22 mouse cellular contexts compared by ENCODE assay signal in the genomic region with DNA sequence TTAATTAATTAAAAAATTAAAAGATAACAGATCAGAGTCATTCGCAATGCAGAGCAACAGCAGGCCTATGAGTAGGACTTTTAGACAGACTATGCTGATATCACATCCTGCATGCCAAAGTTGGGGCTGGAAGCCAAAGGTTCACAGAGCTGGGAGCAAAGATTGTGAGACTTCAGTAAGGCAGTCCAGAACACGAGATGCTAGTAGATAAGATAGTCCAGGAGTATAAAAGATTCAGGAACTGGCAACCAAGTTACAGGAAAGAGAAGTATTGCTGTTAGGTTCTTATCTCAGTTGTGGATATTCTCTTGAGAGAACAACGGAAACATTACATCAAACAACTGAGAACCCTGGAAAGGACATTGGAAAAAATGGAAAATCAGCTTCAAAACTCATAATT. TPM values are rescaled to one million over a fixed set of nuclear protein-coding genes. Genes with fewer than 3 reads are reported as not detected.
A peak's percentile ranks its signal among the peaks of the same experiment; 100 is the strongest.
DNase-seq lines count a peak whose midpoint lies in the region; ATAC-seq and TF ChIP-seq lines count a peak whose summit lies in the region.
"Had no signal": no experiment of that assay in that cellular context is flagged by ENCODE, and none has a peak within 500 bp of the region (broad histone marks: within the 10 kb centered on the region; RNA-seq: fewer than 3 reads in every experiment).

No protein-coding gene starts in this region.

- TF ChIP-seq POLR2A in MEL (IDR thresholded peaks at IDR 0.05; ENCODE audit: control insufficient read depth in 1 of 2, insufficient read depth in 1 of 2, low read depth in 1 of 2, low read length in 2 of 2, poor library complexity in 1 of 2), result no peak

- ATAC-seq in intestine, postnatal 0 days, result no peak
- ATAC-seq in intestine, embryonic 15.5 days, result no peak
- ATAC-seq in heart, postnatal 0 days (ENCODE audit: insufficient read depth, low read depth), result no peak
- no peak for ATAC-seq in forebrain, embryonic 15.5 days (replicated peaks)
- ATAC-seq: CD4-positive, CD25-positive, alpha-beta regulatory T cell, adult 4 months; intestine, embryonic 16.5 days; liver, postnatal 0 days; midbrain, embryonic 15.5 days had no signal

- H3K4me1 ChIP-seq in intestine, postnatal 0 days (replicated peaks; ENCODE audit: control insufficient read depth, insufficient read depth, low read length), result peaks cover under 1% of the 10 kb centered on the region; the same call in 1 of the 2 replicates
- H3K4me1 ChIP-seq in intestine, embryonic 15.5 days (replicated peaks), result peaks cover 4% of the 10 kb centered on the region
- peaks cover 3 to 28% of the 10 kb centered on the region in 2 experiments; a peak in 3 of 4 replicates for H3K4me1 ChIP-seq in MEL (ENCODE audit: control insufficient read depth in 1 of 2, insufficient read depth in 2 of 2, low read length in 2 of 2)
- peaks cover 1% of the 10 kb centered on the region for H3K4me1 ChIP-seq in heart, postnatal 0 days (ENCODE audit: control insufficient read depth, insufficient read depth)
- peaks cover 9% of the 10 kb centered on the region for H3K4me1 ChIP-seq in forebrain, embryonic 15.5 days

- peak; percentile 74 for DNase-seq in MEL (ENCODE audit: low read depth, low spot score)
- DNase-seq in heart, postnatal 0 days (ENCODE audit: low spot score), result peak; percentile 36
- peak; percentile 58 to 65 for DNase-seq in kidney, postnatal 25 days
- DNase-seq in spleen, postnatal 14 days (ENCODE audit: low spot score in 2 of 2), result no peak
- DNase-seq in gastrocnemius, adult 8-10 months (ENCODE audit: low spot score in 2 of 2), result no peak
- DNase-seq: cerebellum, postnatal 10 days; gastrocnemius, postnatal 25 days; layer of hippocampus, adult 9-11 months; liver, postnatal 0 days; retina, postnatal 1 day; thymus, adult 18-20 months had no signal

- H3K79me2 ChIP-seq in MEL (ENCODE audit: control insufficient read depth, insufficient read depth, low read length, poor library complexity), result peaks cover 2% of the 10 kb centered on the region; the same call in 1 of the 2 replicates

- no peak for TF ChIP-seq RAD21 in MEL (IDR thresholded peaks at IDR 0.05; ENCODE audit: low read depth, low read length)

- H3K36me3 ChIP-seq in intestine, postnatal 0 days (ENCODE audit: control insufficient read depth, insufficient read depth), result no peaks in the 10 kb centered on the region
- H3K36me3 ChIP-seq in intestine, embryonic 15.5 days, result no peaks in the 10 kb centered on the region
- H3K36me3 ChIP-seq in MEL (ENCODE audit: control insufficient read depth in 1 of 2, insufficient read depth in 2 of 2, low read length in 2 of 2), result peaks cover 0 to 21% of the 10 kb centered on the region in 2 experiments; a peak in 2 of 4 replicates
- H3K36me3 ChIP-seq in heart, postnatal 0 days (replicated peaks; ENCODE audit: control insufficient read depth, insufficient read depth, low read length), result no peaks in the 10 kb centered on the region
- no peaks in the 10 kb centered on the region for H3K36me3 ChIP-seq in forebrain, embryonic 15.5 days
- H3K36me3 ChIP-seq: embryonic facial prominence, embryonic 15.5 days; forebrain, embryonic 10.5 days; G1E; hindbrain, embryonic 13.5 days; midbrain, embryonic 15.5 days had no signal

- H3K4me3 ChIP-seq in intestine, postnatal 0 days (ENCODE audit: low read depth, low read length), result no peak overlapping the region
- no peak overlapping the region for H3K4me3 ChIP-seq in intestine, embryonic 15.5 days (replicated peaks)
- no peak overlapping the region for H3K4me3 ChIP-seq in MEL (ENCODE audit: control insufficient read depth in 1 of 2, insufficient read depth in 1 of 2, low read depth in 2 of 2, low read length in 2 of 2)
- H3K4me3 ChIP-seq in heart, postnatal 0 days (ENCODE audit: low read depth, low read length), result no peak overlapping the region
- H3K4me3 ChIP-seq in forebrain, embryonic 15.5 days, result no peak overlapping the region
- H3K4me3 ChIP-seq: embryonic facial prominence, embryonic 15.5 days; forebrain, embryonic 10.5 days; hindbrain, embryonic 13.5 days; megakaryocyte, embryonic 14.5 days; midbrain, embryonic 15.5 days had no signal

- H3K27me3 ChIP-seq in intestine, postnatal 0 days (replicated peaks; ENCODE audit: control insufficient read depth, insufficient read depth, low read length), result no peaks in the 10 kb centered on the region
- 0 out of 2 replicates have a peak, but pooled peaks cover 6% of the 10 kb centered on the region for H3K27me3 ChIP-seq in intestine, embryonic 15.5 days (replicated peaks)
- H3K27me3 ChIP-seq in MEL (ENCODE audit: control insufficient read depth in 1 of 2, insufficient read depth in 2 of 2, low read length in 2 of 2), result no peaks in the 10 kb centered on the region
- peaks cover 3% of the 10 kb centered on the region; the same call in 1 of the 2 replicates for H3K27me3 ChIP-seq in heart, postnatal 0 days (ENCODE audit: control insufficient read depth, insufficient read depth, low read length)
- peaks cover 12% of the 10 kb centered on the region for H3K27me3 ChIP-seq in forebrain, embryonic 15.5 days

- peak overlapping the region; percentile 46; the same call in 1 of the 2 replicates for H3K27ac ChIP-seq in intestine, postnatal 0 days (ENCODE audit: low read depth, low read length)
- no peak overlapping the region for H3K27ac ChIP-seq in intestine, embryonic 15.5 days
- H3K27ac ChIP-seq in MEL (ENCODE audit: control insufficient read depth, low read depth, low read length), result peak overlapping the region; percentile 75
- H3K27ac ChIP-seq in heart, postnatal 0 days (ENCODE audit: low read depth), result no peak overlapping the region
- H3K27ac ChIP-seq in forebrain, embryonic 15.5 days (replicated peaks), result no peak overlapping the region
- H3K27ac ChIP-seq: embryonic facial prominence, embryonic 15.5 days; forebrain, embryonic 10.5 days; hindbrain, embryonic 13.5 days; midbrain, embryonic 15.5 days had no signal

- no peaks in the 10 kb centered on the region for H3K9me3 ChIP-seq in intestine, postnatal 0 days (ENCODE audit: control insufficient read depth)
- H3K9me3 ChIP-seq in intestine, embryonic 15.5 days, result no peaks in the 10 kb centered on the region
- no peaks in the 10 kb centered on the region for H3K9me3 ChIP-seq in MEL (replicated peaks; ENCODE audit: insufficient read depth, low read length)
- no peaks in the 10 kb centered on the region for H3K9me3 ChIP-seq in heart, postnatal 0 days (replicated peaks; ENCODE audit: control insufficient read depth, low read length)
- H3K9me3 ChIP-seq in forebrain, embryonic 15.5 days, result no peaks in the 10 kb centered on the region
- H3K9me3 ChIP-seq: embryonic facial prominence, embryonic 15.5 days; forebrain, embryonic 10.5 days; hindbrain, embryonic 13.5 days; midbrain, embryonic 15.5 days had no signal

- no peak overlapping the region for H3K9ac ChIP-seq in intestine, postnatal 0 days (ENCODE audit: low read depth, low read length)
- H3K9ac ChIP-seq in intestine, embryonic 15.5 days, result no peak overlapping the region
- no peak overlapping the region for H3K9ac ChIP-seq in MEL (ENCODE audit: control insufficient read depth, low read depth, low read length, poor library complexity, severe bottlenecking)
- no peak overlapping the region for H3K9ac ChIP-seq in heart, postnatal 0 days (replicated peaks; ENCODE audit: low read depth, low read length)
- H3K9ac ChIP-seq in forebrain, embryonic 15.5 days (replicated peaks), result no peak overlapping the region
- H3K9ac ChIP-seq: embryonic facial prominence, embryonic 15.5 days; hindbrain, embryonic 13.5 days; liver, postnatal 0 days; midbrain, embryonic 15.5 days had no signal

- 51% methylated on average over 3 of the region's 3 CpGs for WGBS in intestine, postnatal 0 days
- 68% methylated on average over 3 of the region's 3 CpGs for WGBS in intestine, embryonic 15.5 days
- 39% methylated on average over 3 of the region's 3 CpGs for WGBS in heart, postnatal 0 days
- 69% methylated on average over 3 of the region's 3 CpGs for WGBS in forebrain, embryonic 15.5 days

- no peak for TF ChIP-seq CTCF in intestine, postnatal 0 days (IDR thresholded peaks at IDR 0.05; ENCODE audit: low read depth)
- TF ChIP-seq CTCF in MEL (IDR thresholded peaks at IDR 0.05 in 2 of 3, conservative IDR thresholded peaks at IDR 0.05 in 1 of 3; ENCODE audit: control insufficient read depth in 1 of 3, insufficient read depth in 1 of 3, low read depth in 2 of 3, low read length in 3 of 3, poor library complexity in 1 of 3, severe bottlenecking in 1 of 3), result no peak
- no peak for TF ChIP-seq CTCF in heart, postnatal 0 days (IDR thresholded peaks at IDR 0.05; ENCODE audit: low read depth)

- TF ChIP-seq EP300 in MEL (IDR thresholded peaks at IDR 0.05; ENCODE audit: low read depth in 1 of 2, low read length in 2 of 2), result peak; percentile 79 to 87
- TF ChIP-seq EP300 in heart, postnatal 0 days (IDR thresholded peaks at IDR 0.05; ENCODE audit: low read depth), result peak; percentile 71; the same call in 1 of the 2 replicates

- H3K4me2 ChIP-seq in intestine, postnatal 0 days (replicated peaks; ENCODE audit: low read depth), result no peak overlapping the region
- H3K4me2 ChIP-seq in intestine, embryonic 15.5 days (replicated peaks), result no peak overlapping the region
- H3K4me2 ChIP-seq in heart, postnatal 0 days (ENCODE audit: low read depth, low read length), result no peak overlapping the region
- H3K4me2 ChIP-seq in forebrain, embryonic 15.5 days (replicated peaks), result no peak overlapping the region
- H3K4me2 ChIP-seq: embryonic facial prominence, embryonic 15.5 days; hindbrain, embryonic 13.5 days; midbrain, embryonic 15.5 days had no signal

RNA-seq across cellular contexts. Expression of a gene that starts 4.5 kb away (rescaled TPM):
- polyA plus RNA-seq in intestine, postnatal 0 days (2015; fragmentation: Nextera tagmentation; extraction: Ambion mirVana), result 18.6 and 22.0 TPM in 2 replicates
- polyA plus RNA-seq in intestine, embryonic 15.5 days (2015; fragmentation: Nextera tagmentation; extraction: Ambion mirVana), result 22.6 and 24.8 TPM in 2 replicates
- total RNA-seq in MEL (2012; rRNA removed), result 8.6 and 11.1 TPM in 2 replicates
- polyA plus RNA-seq in MEL (2012; ENCODE audit: insufficient read depth in 1 of 2, insufficient read length in 2 of 2, low read depth in 1 of 2, low replicate concordance in 2 of 2, missing spikeins in 1 of 2), result 10 to 100 TPM in 1 of 2 experiments, not detected in 1; 18.1 TPM
- 8.1 and 15.5 TPM in 2 replicates for total RNA-seq in heart, postnatal 0 days (2014; rRNA removed; ENCODE audit: low replicate concordance)
- polyA plus RNA-seq in heart, postnatal 0 days (2015; fragmentation: Nextera tagmentation; extraction: Ambion mirVana), result 11.3 and 13.4 TPM in 2 replicates
- polyA plus RNA-seq in forebrain, embryonic 15.5 days (2015; fragmentation: Nextera tagmentation; extraction: Ambion mirVana), result 27.8 and 29.5 TPM in 2 replicates
- total RNA-seq in gastrocnemius, adult 8-10 months (2022), result 1 to 10 TPM; 1.3 to 3.4 (median 2.2) TPM

RNA-seq across cellular contexts. Expression of a gene that starts 19.7 kb away (rescaled TPM):
- polyA plus RNA-seq in intestine, postnatal 0 days (2015; fragmentation: Nextera tagmentation; extraction: Ambion mirVana), result 4.8 and 5.2 TPM in 2 replicates
- polyA plus RNA-seq in intestine, embryonic 15.5 days (2015; fragmentation: Nextera tagmentation; extraction: Ambion mirVana), result 7.5 and 8.3 TPM in 2 replicates
- total RNA-seq in MEL (2012; rRNA removed), result 3.7 and 4.1 TPM in 2 replicates
- 1 to 10 TPM in 1 of 2 experiments, not detected in 1; 3.1 TPM for polyA plus RNA-seq in MEL (2012; ENCODE audit: insufficient read depth in 1 of 2, insufficient read length in 2 of 2, low read depth in 1 of 2, low replicate concordance in 2 of 2, missing spikeins in 1 of 2)
- total RNA-seq in heart, postnatal 0 days (2014; rRNA removed; ENCODE audit: low replicate concordance), result 6.4 and 11.3 TPM in 2 replicates
- 3.2 and 3.3 TPM in 2 replicates for polyA plus RNA-seq in heart, postnatal 0 days (2015; fragmentation: Nextera tagmentation; extraction: Ambion mirVana)
- 4.6 and 6.1 TPM in 2 replicates for polyA plus RNA-seq in forebrain, embryonic 15.5 days (2015; fragmentation: Nextera tagmentation; extraction: Ambion mirVana)
- total RNA-seq in gastrocnemius, adult 8-10 months (2022), result 1 to 10 TPM; 1.4 to 2.3 (median 1.9) TPM

RNA-seq across cellular contexts. Expression of a gene that starts 22.6 kb away (rescaled TPM):
- 2.2 and 2.6 TPM in 2 replicates for polyA plus RNA-seq in intestine, postnatal 0 days (2015; fragmentation: Nextera tagmentation; extraction: Ambion mirVana)
- 5.6 and 5.9 TPM in 2 replicates for polyA plus RNA-seq in intestine, embryonic 15.5 days (2015; fragmentation: Nextera tagmentation; extraction: Ambion mirVana)
- 4.0 and 4.9 TPM in 2 replicates for total RNA-seq in MEL (2012; rRNA removed)
- 1 to 10 TPM in 1 of 2 experiments, not detected in 1; 7.2 TPM for polyA plus RNA-seq in MEL (2012; ENCODE audit: insufficient read depth in 1 of 2, insufficient read length in 2 of 2, low read depth in 1 of 2, low replicate concordance in 2 of 2, missing spikeins in 1 of 2)
- total RNA-seq in heart, postnatal 0 days (2014; rRNA removed; ENCODE audit: low replicate concordance), result 1.9 and 3.0 TPM in 2 replicates
- 2.4 and 2.6 TPM in 2 replicates for polyA plus RNA-seq in heart, postnatal 0 days (2015; fragmentation: Nextera tagmentation; extraction: Ambion mirVana)
- 16.2 and 17.1 TPM in 2 replicates for polyA plus RNA-seq in forebrain, embryonic 15.5 days (2015; fragmentation: Nextera tagmentation; extraction: Ambion mirVana)
- 1 to 10 TPM in 3 of 4 experiments, under 1 TPM in 1; 0.88 to 1.3 (median 1.2) TPM for total RNA-seq in gastrocnemius, adult 8-10 months (2022)

RNA-seq across cellular contexts. Expression of a gene that starts 32.9 kb away (rescaled TPM):
- 6.8 and 8.0 TPM in 2 replicates for polyA plus RNA-seq in intestine, postnatal 0 days (2015; fragmentation: Nextera tagmentation; extraction: Ambion mirVana)
- polyA plus RNA-seq in intestine, embryonic 15.5 days (2015; fragmentation: Nextera tagmentation; extraction: Ambion mirVana), result 8.0 and 9.3 TPM in 2 replicates
- 2.3 and 2.5 TPM in 2 replicates for total RNA-seq in MEL (2012; rRNA removed)
- 1 to 10 TPM in 1 of 2 experiments, not detected in 1; 2.1 TPM for polyA plus RNA-seq in MEL (2012; ENCODE audit: insufficient read depth in 1 of 2, insufficient read length in 2 of 2, low read depth in 1 of 2, low replicate concordance in 2 of 2, missing spikeins in 1 of 2)
- total RNA-seq in heart, postnatal 0 days (2014; rRNA removed; ENCODE audit: low replicate concordance), result 12.1 and 24.7 TPM in 2 replicates
- 3.3 and 3.7 TPM in 2 replicates for polyA plus RNA-seq in heart, postnatal 0 days (2015; fragmentation: Nextera tagmentation; extraction: Ambion mirVana)
- polyA plus RNA-seq in forebrain, embryonic 15.5 days (2015; fragmentation: Nextera tagmentation; extraction: Ambion mirVana), result 5.4 and 5.9 TPM in 2 replicates
- total RNA-seq in gastrocnemius, adult 8-10 months (2022), result 1 to 10 TPM; 1.6 to 2.2 (median 1.7) TPM

RNA-seq across cellular contexts. Expression of a gene that starts 33.1 kb away (rescaled TPM):
- polyA plus RNA-seq in intestine, postnatal 0 days (2015; fragmentation: Nextera tagmentation; extraction: Ambion mirVana), result 31.5 and 33.9 TPM in 2 replicates
- 36.0 and 37.4 TPM in 2 replicates for polyA plus RNA-seq in intestine, embryonic 15.5 days (2015; fragmentation: Nextera tagmentation; extraction: Ambion mirVana)
- total RNA-seq in MEL (2012; rRNA removed), result 10.8 and 11.7 TPM in 2 replicates
- 10 to 100 TPM in 1 of 2 experiments, not detected in 1; 45.9 TPM for polyA plus RNA-seq in MEL (2012; ENCODE audit: insufficient read depth in 1 of 2, insufficient read length in 2 of 2, low read depth in 1 of 2, low replicate concordance in 2 of 2, missing spikeins in 1 of 2)
- total RNA-seq in heart, postnatal 0 days (2014; rRNA removed; ENCODE audit: low replicate concordance), result 33.7 and 35.4 TPM in 2 replicates
- polyA plus RNA-seq in heart, postnatal 0 days (2015; fragmentation: Nextera tagmentation; extraction: Ambion mirVana), result 22.3 and 24.7 TPM in 2 replicates
- polyA plus RNA-seq in forebrain, embryonic 15.5 days (2015; fragmentation: Nextera tagmentation; extraction: Ambion mirVana), result 48.5 and 50.9 TPM in 2 replicates
- 10 to 100 TPM; 14.8 to 18.4 (median 16.7) TPM for total RNA-seq in gastrocnemius, adult 8-10 months (2022)

Comparison
In these comparisons a context has a peak if more than half of its experiments do, and no peak if none do; other contexts are left out.
1. H3K27ac ChIP-seq: peak in intestine, postnatal 0 days (single experiment) and MEL (single experiment); none in intestine, embryonic 15.5 days (single experiment), heart, postnatal 0 days (single experiment) and forebrain, embryonic 15.5 days (single experiment).
2. DNase-seq: peak in MEL (single experiment), heart, postnatal 0 days (single experiment) and kidney, postnatal 25 days (2 of 2); none in spleen, postnatal 14 days (0 of 2) and gastrocnemius, adult 8-10 months (0 of 2).